Mouse (Mus musculus): ENCODE data around the gene Tmprss13.

Tmprss13 gene

DNA sequence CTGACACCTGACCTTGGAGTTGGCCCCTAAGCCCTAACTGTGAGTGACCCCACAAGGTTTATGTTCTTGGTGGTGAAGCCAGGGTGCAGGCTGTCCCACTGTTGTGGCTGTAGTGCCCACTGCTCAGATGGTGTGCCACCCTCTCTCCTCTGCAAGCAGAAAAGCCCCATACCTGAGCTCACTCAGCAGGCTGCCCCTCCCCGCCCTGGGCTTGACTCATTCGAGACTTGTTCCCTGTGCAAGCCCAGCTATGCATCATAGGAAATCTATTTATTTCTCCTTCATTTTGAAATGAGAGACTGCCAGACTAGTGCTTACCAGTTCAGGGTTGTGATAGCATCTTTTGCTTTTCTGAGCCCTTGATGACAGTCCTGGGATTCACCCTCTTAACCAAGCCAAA lies 18.5 kb downstream of the Tmprss13 start:
- DNase-seq = no peak

DNA sequence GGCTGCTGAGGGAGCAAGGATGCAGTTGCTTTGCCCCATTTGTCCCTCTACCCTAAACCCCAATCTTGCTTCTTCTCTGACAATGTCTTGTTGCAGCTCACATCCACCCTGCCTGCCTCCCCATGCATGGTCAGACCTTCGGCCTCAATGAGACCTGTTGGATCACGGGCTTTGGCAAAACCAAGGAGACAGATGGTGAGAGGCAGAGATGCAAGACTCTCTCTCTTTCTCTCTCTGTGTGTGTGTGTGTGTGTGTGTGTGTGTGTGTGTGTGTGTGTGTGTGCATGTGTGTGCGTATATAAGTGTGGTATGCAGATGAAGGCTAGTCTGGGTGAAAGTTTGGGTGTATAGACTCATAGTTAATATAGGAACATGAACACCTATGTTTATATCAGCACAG lies 24.2 kb downstream of the Tmprss13 start:
- DNase-seq = no peak

DNA sequence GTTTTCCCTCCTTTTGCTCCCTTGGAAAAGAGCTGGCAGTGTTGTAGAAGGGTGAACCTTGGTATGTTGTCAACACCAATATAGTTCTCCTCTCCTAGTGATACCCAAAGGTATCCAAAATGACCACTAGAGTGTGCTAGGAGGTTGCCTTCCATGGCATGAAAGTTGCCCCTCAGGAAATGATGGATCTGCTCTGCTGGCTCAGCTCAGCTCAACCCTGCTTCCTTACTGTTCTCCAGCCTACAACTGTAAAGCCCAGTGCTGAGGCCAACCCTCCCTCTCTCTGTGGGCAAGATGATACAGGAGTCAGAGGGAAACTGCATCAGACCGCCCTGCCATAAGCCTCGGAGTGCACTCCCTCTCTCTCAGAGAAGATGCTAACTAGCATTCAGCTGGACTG lies 26.6 kb downstream of the Tmprss13 start:
- DNase-seq = peak; percentile 27

DNA sequence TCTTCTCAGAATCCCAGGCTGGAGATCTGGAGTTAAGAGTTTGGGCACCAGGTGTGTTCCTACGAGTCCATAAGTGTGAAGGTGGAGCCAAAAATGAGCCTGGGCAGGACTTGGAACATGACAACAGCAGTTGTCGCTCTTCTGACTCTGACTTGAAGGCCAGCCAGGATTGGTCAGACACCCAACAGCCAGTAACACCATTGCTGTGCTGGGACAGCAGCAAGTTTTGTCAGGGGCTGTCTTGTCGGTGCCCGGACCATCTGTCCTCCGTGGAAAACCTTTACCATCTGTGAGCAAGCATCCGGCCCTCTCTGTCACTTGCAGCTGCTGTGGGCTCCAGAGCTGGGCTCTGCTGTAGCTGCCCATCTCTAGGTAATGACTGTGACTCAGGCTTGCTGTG lies 27.4 kb downstream of the Tmprss13 start:
- no peak for DNase-seq

- no peak for DNase-seq
Observed at GRCm38 (mm10) chr9:45348560-45348959, 29.7 kb downstream of the Tmprss13 start.

GRCm38 (mm10) chr9:45349181-45349580 lies 30.3 kb downstream of the Tmprss13 start:
- DNase-seq = no peak

DNA sequence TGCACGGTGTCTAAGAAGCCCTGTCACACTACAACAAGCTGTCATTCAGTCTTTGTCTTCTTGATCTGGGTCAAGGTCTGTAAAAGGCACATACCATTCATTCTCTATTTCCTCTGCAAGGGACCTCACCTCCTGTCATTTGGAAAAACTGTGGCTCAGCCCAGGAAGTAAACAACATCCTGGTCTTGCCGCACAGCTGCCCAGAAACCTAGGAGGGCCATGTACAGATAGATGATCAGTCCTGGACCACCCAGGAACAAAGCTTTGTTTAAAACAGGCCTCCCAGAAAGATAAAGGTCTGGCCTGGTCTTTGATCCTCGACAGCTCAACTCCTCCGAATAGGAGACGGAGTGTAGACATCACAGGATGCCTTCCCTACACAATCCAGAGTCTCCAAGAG lies 31.0 kb downstream of the Tmprss13 start:
- no peak for DNase-seq

DNA sequence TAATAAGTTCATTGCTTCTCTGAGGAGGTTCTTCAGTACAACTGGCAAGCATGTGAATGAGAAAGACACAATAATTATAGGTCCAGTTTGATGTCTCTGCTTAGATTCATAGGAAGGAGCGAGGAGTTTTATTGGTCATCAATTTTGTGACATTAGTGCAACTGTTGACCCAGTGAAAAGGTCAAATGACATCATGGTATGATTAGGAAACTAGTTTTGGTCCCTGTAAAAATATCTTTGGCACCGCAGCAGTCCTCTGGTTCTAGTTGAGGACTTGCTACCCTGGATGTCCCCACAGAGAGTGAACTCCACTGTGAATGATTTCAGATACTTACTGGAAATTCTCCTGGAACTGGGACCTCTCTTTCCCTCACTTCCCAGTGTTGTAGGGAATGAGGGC lies 36.3 kb downstream of the Tmprss13 start:
- no peak for DNase-seq

- no peak for DNase-seq
Observed at GRCm38 (mm10) chr9:45358356-45358755, 39.5 kb downstream of the Tmprss13 start.

GRCm38 (mm10) chr9:45362051-45362461 lies 43.2 kb downstream of the Tmprss13 start:
- DNase-seq = no peak

- no peak for DNase-seq
Observed at GRCm38 (mm10) chr9:45363639-45364214, 44.8 kb downstream of the Tmprss13 start.

GRCm38 (mm10) chr9:45367716-45368115 lies 48.8 kb downstream of the Tmprss13 start:
- DNase-seq = no peak

- no peak for DNase-seq
Observed at GRCm38 (mm10) chr9:45368341-45368901, 49.5 kb downstream of the Tmprss13 start.

GRCm38 (mm10) chr9:45370117-45370561 lies 51.2 kb downstream of the Tmprss13 start, which contains the start of gene Fxyd6:
Gene Fxyd6 (plus strand): TSS chr9:45370185.
- peak; percentile 60 for DNase-seq

GRCm38 (mm10) chr9:45370616-45371336 lies 51.9 kb downstream of the Tmprss13 start:
- DNase-seq = no peak

DNA sequence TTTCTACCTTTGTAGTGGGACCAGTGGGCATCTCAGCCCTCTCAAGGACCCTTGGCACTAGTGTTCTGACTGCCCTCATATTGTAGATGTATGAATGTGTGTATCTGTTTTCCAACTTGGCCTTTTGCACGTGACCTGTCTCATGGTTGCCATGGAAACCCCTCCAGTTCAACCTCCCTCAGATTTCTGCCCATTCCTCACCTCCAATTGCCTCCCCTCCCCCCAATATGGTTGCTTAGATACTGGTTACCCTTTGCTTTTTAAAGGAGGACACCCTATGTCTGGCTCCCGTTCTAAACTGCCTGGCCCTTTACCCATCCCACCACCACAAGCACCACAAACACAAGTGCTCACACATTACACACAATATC lies 52.4 kb downstream of the Tmprss13 start:
- DNase-seq = no peak

GRCm38 (mm10) chr9:45373896-45374295 lies 55.0 kb downstream of the Tmprss13 start:
- DNase-seq = no peak

- no peak for DNase-seq
Observed at GRCm38 (mm10) chr9:45374988-45375502, 56.1 kb downstream of the Tmprss13 start.

DNA sequence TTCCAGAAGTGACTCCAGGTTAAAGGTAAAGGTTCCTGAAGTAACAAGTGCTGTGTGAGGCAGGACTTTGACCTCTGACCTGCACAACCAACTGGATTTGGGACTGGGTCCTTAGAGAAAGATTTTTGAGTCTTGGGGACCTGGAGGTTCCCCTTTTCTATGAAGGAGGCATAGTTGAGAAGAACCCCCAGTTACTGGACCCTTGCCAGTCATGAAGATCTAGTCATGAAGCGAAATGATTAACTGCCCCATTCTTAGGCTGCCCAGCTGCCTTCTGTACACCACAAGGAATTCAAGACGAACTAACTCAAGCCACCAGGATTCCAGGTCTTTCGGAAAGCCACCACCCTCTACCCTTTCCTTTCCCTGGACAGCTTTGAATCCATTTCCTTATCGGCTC lies 57.5 kb downstream of the Tmprss13 start:
- DNase-seq = no peak

- DNase-seq = no peak
Observed at GRCm38 (mm10) chr9:45376883-45377282, 58.0 kb downstream of the Tmprss13 start.

DNA sequence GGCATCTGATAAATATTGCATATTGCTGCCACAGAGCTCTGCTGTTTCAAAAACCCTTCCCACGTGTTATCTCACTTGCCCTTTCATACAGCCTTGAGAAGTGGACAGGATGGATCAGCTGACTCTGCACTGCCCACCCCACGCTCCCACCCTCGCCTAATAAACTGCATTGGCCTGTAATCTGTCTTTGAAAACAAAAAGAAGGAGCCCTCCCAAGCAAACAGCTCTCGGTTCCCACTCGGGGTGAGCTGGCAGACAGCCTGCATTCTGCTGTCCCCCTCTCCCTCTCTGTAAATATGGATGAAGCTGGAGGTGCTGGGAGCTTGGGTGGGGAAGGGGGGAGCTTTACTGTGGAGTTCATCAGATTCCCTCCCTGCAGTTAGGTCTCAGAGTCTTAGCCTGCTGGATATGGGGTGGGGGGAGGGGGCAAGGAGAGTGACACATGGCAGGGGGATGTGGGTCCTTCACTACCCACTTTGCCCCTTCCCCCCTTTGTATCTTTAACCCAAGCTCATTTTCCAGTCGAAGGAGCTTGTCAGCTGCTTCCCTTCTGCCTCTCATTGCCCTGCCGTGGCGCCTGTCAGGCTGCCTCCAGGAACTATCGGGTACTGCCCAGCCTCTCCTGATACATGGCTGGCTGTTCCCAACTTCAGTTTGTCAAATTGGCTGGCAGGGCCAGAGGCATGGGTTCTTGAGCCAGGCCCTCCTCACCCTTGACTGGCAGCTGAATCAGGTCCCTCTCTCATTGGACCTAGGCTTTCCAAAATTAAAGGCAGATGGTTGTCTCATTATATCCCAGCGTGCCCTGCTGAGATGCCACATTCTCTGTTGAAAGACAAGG lies 61.7 kb downstream of the Tmprss13 start:
- no peak for DNase-seq

DNA sequence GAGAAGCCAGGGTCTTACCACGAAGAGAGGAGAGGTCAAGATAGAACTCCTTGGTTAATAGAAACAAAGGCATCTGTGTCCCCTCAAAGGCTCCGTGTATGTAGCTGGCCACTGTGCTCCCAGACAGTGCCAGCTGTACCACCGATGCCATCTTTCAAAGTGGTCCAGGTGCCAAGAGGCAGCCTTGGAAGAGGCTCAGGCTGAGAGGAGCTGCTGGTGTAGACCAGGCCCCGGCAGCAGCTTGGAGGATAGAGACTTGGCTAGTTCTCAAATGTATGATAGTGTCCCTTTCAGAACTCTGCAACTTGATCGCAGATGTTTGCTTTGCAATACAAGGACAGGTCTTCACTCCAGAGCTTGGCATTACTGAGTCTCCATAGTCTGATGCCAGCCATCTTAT lies 63.4 kb downstream of the Tmprss13 start:
- no peak for DNase-seq

- DNase-seq = no peak
Observed at GRCm38 (mm10) chr9:45382834-45383233, 63.9 kb downstream of the Tmprss13 start.
